25 mouse cellular contexts compared by ENCODE assay signal in the genomic region with DNA sequence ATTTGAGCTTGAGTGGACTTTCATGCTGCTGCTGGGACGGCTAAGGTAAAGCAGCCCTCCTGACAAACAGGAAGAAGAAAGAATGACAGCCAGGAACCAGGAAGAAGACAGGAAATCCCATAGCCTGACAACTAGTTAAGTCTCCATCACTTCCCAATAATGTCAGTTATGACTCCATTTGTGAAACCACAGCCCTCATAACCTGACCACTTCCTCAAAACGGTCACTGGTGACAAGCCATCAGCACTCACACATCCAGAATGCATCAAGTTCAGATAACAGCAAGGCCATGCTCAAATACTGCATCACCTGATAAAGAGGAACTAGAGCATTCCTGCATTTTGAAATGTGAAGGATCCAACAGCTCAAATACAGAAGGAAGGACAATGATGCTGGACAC.
DNase-seq lines count a peak whose midpoint lies in the region; ATAC-seq and TF ChIP-seq lines count a peak whose summit lies in the region.
"Had no signal": no experiment of that assay in that cellular context is flagged by ENCODE, and none has a peak within 500 bp of the region (broad histone marks: within the 10 kb centered on the region; RNA-seq: fewer than 3 reads in every experiment).

No protein-coding gene starts in this region.

- no peak overlapping the region for H3K27ac ChIP-seq in layer of hippocampus, adult 2 months
- H3K27ac ChIP-seq: embryonic facial prominence, embryonic 12.5 days; forebrain, embryonic 13.5 days; hindbrain, embryonic 12.5 days; left cerebral cortex, adult 2 months; macrophage; midbrain, embryonic 13.5 days; neural tube, embryonic 15.5 days had no signal

- peak; percentile 22 for DNase-seq in CD4-positive, CD25-positive, alpha-beta regulatory T cell, adult 2 months (ENCODE audit: low read depth, low spot score)
- DNase-seq in B cell, adult 2 months: peak; percentile 63 to 72
- DNase-seq in cerebellum, adult 9-11 months: no peak
- DNase-seq in adrenal gland, adult 2 months: no peak
- no peak for DNase-seq in layer of hippocampus, adult 2 months (ENCODE audit: low spot score in 2 of 2)
- DNase-seq: adrenal gland, postnatal 36 days; cerebellum, adult 18-20 months; kidney, adult 2 months; kidney, postnatal 10 days; left cerebral cortex, postnatal 4 days; right cerebral cortex, postnatal 14 days; spleen, adult 18-20 months had no signal

- ATAC-seq in CD4-positive, CD25-positive, alpha-beta regulatory T cell, adult 4 months: no peak
- peak; percentile 68 for ATAC-seq in common myeloid progenitor, adult 5-6 weeks (replicated peaks; ENCODE audit: low read depth, poor library complexity, severe bottlenecking)
- ATAC-seq in monocyte, adult 5-6 weeks (replicated peaks; ENCODE audit: insufficient number of reproducible peaks, low FRiP score, low TSS enrichment, poor library complexity, severe bottlenecking): peak; percentile 88
- ATAC-seq: forebrain, embryonic 13.5 days; inflammation-experienced regulatory T-cells, adult 6 months; midbrain, embryonic 13.5 days had no signal

- H3K4me3 ChIP-seq in layer of hippocampus, adult 2 months: no peak overlapping the region
- H3K4me3 ChIP-seq: embryonic facial prominence, embryonic 12.5 days; erythroblast, embryonic 14.5 days; forebrain, embryonic 13.5 days; hindbrain, embryonic 12.5 days; left cerebral cortex, adult 2 months; midbrain, embryonic 13.5 days; myocyte; neural tube, embryonic 15.5 days had no signal

- TF ChIP-seq CTCF in layer of hippocampus, adult 2 months (conservative IDR thresholded peaks at IDR 0.05): no peak

Comparison
In these comparisons a context has a peak if more than half of its experiments do, and no peak if none do; other contexts are left out.
1. DNase-seq: peak in CD4-positive, CD25-positive, alpha-beta regulatory T cell, adult 2 months (single experiment) and B cell, adult 2 months (2 of 2); none in cerebellum, adult 9-11 months (single experiment), adrenal gland, adult 2 months (single experiment) and layer of hippocampus, adult 2 months (0 of 2).